Comparison of ENCODE assay signal across 8 mouse cellular contexts in the genomic region with DNA sequence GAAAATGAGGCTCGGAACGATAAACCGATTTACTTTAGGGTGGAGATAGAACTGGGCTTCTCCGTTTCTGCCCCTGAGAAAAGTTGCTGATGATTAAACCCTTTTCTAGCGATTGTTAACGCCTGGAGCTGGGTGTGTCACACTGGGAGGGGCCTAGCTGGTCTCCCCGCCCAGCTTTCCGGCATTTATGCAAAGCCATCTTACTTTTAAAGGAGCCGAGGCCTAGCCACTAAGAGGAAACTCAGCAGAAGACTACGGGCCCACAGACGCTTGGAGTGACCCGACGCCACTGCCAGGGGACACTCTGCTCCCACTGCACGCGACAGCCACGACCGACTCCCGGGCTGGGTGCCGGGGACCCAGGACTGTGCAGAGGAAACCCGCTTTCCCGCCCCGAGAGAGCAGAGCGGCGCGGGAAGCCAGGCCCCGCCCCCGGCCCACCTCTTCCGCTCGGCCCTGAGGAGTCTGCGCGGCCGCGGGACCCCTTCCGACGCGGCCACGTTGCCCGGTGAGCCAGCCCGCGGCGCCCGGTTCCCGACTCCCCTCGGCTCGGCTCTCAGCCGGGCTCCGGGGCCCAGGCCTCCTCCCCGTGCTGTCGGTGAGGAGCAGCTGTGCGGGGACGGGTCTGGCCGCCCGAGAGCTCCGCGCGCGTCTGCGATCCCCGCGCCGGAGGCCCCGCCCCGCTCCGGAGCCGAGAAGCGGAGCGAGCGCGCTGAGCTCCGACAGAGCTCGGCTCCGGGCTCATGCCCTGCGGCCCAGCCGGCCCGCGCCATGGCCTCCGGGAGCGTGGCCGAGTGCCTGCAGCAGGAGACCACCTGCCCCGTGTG. TPM values are rescaled to one million over a fixed set of nuclear protein-coding genes. Genes with fewer than 3 reads are reported as not detected.
DNase-seq lines count a peak whose midpoint lies in the region; ATAC-seq and TF ChIP-seq lines count a peak whose summit lies in the region.

No protein-coding gene starts in this region.

- WGBS in forebrain, embryonic 10.5 days: 0% methylated on average over 80 of the region's 80 CpGs
- under 1% methylated on average over 80 of the region's 80 CpGs for WGBS in heart, embryonic 16.5 days
- WGBS in liver, embryonic 16.5 days (ENCODE audit: insufficient replicate concordance): 0% methylated on average over 77 of the region's 80 CpGs
- WGBS in neural tube, embryonic 12.5 days: under 1% methylated on average over 79 of the region's 80 CpGs

- peak; percentile 92 for TF ChIP-seq POLR2A in CH12.LX (IDR thresholded peaks at IDR 0.05; ENCODE audit: low read depth, low read length)

- H3K4me3 ChIP-seq in CH12.LX (replicated peaks in 1 of 3; ENCODE audit: low read depth in 2 of 3, low read length in 2 of 3, poor library complexity in 1 of 3): peak overlapping the region; percentile 86 to 100 (median 99)
- H3K4me3 ChIP-seq in forebrain, embryonic 10.5 days: peak overlapping the region; percentile 98
- H3K4me3 ChIP-seq in heart, embryonic 16.5 days (ENCODE audit: low read length): peak overlapping the region; percentile 84
- peak overlapping the region; percentile 85 for H3K4me3 ChIP-seq in liver, embryonic 16.5 days (ENCODE audit: low read depth, low read length)
- H3K4me3 ChIP-seq in neural tube, embryonic 12.5 days: peak overlapping the region; percentile 95

- no peak for TF ChIP-seq RAD21 in CH12.LX (IDR thresholded peaks at IDR 0.05; ENCODE audit: low read depth, low read length)

- H3K4me1 ChIP-seq in CH12.LX (ENCODE audit: control insufficient read depth in 1 of 2, insufficient read depth in 2 of 2): peaks cover 7 to 46% of the 10 kb centered on the region in 2 experiments
- peaks cover 45% of the 10 kb centered on the region for H3K4me1 ChIP-seq in forebrain, embryonic 10.5 days
- H3K4me1 ChIP-seq in heart, embryonic 16.5 days (ENCODE audit: control insufficient read depth, insufficient read depth, low read length): peaks cover 22% of the 10 kb centered on the region
- peaks cover 28% of the 10 kb centered on the region for H3K4me1 ChIP-seq in liver, embryonic 16.5 days (ENCODE audit: control insufficient read depth, low read depth, low read length)
- H3K4me1 ChIP-seq in neural tube, embryonic 12.5 days: peaks cover 29% of the 10 kb centered on the region

- peak overlapping the region; percentile 81 for H3K9ac ChIP-seq in CH12.LX (ENCODE audit: insufficient read depth, low read depth)
- H3K9ac ChIP-seq in heart, embryonic 16.5 days (ENCODE audit: low read length): peak overlapping the region; percentile 93
- H3K9ac ChIP-seq in liver, embryonic 16.5 days (ENCODE audit: low read depth, low read length): peak overlapping the region; percentile 89
- peak overlapping the region; percentile 83 for H3K9ac ChIP-seq in neural tube, embryonic 12.5 days

- peak; percentile 95 for ATAC-seq in heart, embryonic 16.5 days (replicated peaks; ENCODE audit: extremely low read depth, insufficient read depth, low FRiP score)
- ATAC-seq in liver, embryonic 16.5 days (ENCODE audit: low read depth): peak; percentile 90
- peak; percentile 97 for ATAC-seq in neural tube, embryonic 12.5 days (ENCODE audit: low FRiP score, low read depth)

- no peak for TF ChIP-seq CTCF in CH12.LX (conservative IDR thresholded peaks at IDR 0.05 in 1 of 2, IDR thresholded peaks at IDR 0.05 in 1 of 2; ENCODE audit: low read depth in 2 of 2, low read length in 2 of 2)

- dilution Hi-C loops in CH12.LX (cut with MboI; ENCODE audit: extremely low pct_ligation_motif_present, extremely low pct_unique_long_range_greater_than_20kb, low sequenced_read_pairs): no loop called here

- H3K79me2 ChIP-seq in CH12.LX (replicated peaks; ENCODE audit: control insufficient read depth, extremely low read depth, insufficient read depth, poor library complexity, severe bottlenecking): peaks cover 39% of the 10 kb centered on the region

- peak; percentile 92 for DNase-seq in CH12.LX (ENCODE audit: extremely low read depth)
- peak; percentile 87 for DNase-seq in c-Kit-positive CD71-negative TER-119-negative erythroid progenitor cells, embryonic 14.5 days (ENCODE audit: low read depth)
- peak; percentile 90 for DNase-seq in forebrain, embryonic 10.5 days (ENCODE audit: extremely low spot score, low spot score)
- DNase-seq in kidney, postnatal 36 days: peak; percentile 92 to 93
- DNase-seq in telencephalon, adult 2 months (ENCODE audit: low read depth, low spot score): peak; percentile 91

- H3K4me2 ChIP-seq in CH12.LX (ENCODE audit: insufficient read depth, low read depth, poor library complexity, severe bottlenecking): peak overlapping the region; percentile 98; the same call in 1 of the 2 replicates
- H3K4me2 ChIP-seq in heart, embryonic 16.5 days (ENCODE audit: low read depth, low read length): peak overlapping the region; percentile 92
- H3K4me2 ChIP-seq in liver, embryonic 16.5 days (ENCODE audit: low read depth, low read length): peak overlapping the region; percentile 93
- peak overlapping the region; percentile 68 for H3K4me2 ChIP-seq in neural tube, embryonic 12.5 days (replicated peaks)

- peak overlapping the region; percentile 89 for H3K27ac ChIP-seq in CH12.LX (ENCODE audit: insufficient read depth, low read depth)
- H3K27ac ChIP-seq in forebrain, embryonic 10.5 days: peak overlapping the region; percentile 98
- H3K27ac ChIP-seq in heart, embryonic 16.5 days (ENCODE audit: low read length): peak overlapping the region; percentile 93
- peak overlapping the region; percentile 96 for H3K27ac ChIP-seq in liver, embryonic 16.5 days (ENCODE audit: low read length)
- peak overlapping the region; percentile 87 for H3K27ac ChIP-seq in neural tube, embryonic 12.5 days

- no peak for TF ChIP-seq EP300 in CH12.LX (IDR thresholded peaks at IDR 0.05; ENCODE audit: low read length)

- H3K9me3 ChIP-seq in CH12.LX (replicated peaks; ENCODE audit: low read length): no peaks in the 10 kb centered on the region
- H3K9me3 ChIP-seq in forebrain, embryonic 10.5 days: no peaks in the 10 kb centered on the region
- H3K9me3 ChIP-seq in heart, embryonic 16.5 days (replicated peaks; ENCODE audit: control insufficient read depth, low read length): no peaks in the 10 kb centered on the region
- H3K9me3 ChIP-seq in liver, embryonic 16.5 days (replicated peaks; ENCODE audit: control insufficient read depth, low read length): no peaks in the 10 kb centered on the region
- no peaks in the 10 kb centered on the region for H3K9me3 ChIP-seq in neural tube, embryonic 12.5 days

- in situ Hi-C loops in CH12.LX (cut with MboI; ENCODE audit: low pct_ligation_motif_present, low pct_unique_long_range_greater_than_20kb, low sequenced_read_pairs): loop anchor here (5.0 to 10.0 kb wide), 2 partner anchors 42 to 845 kb away; no protein-coding TSS in a partner anchor

- peaks cover 3% of the 10 kb centered on the region for H3K27me3 ChIP-seq in CH12.LX (replicated peaks)
- peaks cover 8% of the 10 kb centered on the region; the same call in 1 of the 2 replicates for H3K27me3 ChIP-seq in forebrain, embryonic 10.5 days (ENCODE audit: poor library complexity, severe bottlenecking)
- no peaks in the 10 kb centered on the region for H3K27me3 ChIP-seq in heart, embryonic 16.5 days (ENCODE audit: control insufficient read depth, insufficient read depth, low read length)
- no peaks in the 10 kb centered on the region for H3K27me3 ChIP-seq in liver, embryonic 16.5 days (ENCODE audit: control insufficient read depth, insufficient read depth, low read depth, low read length)
- no peaks in the 10 kb centered on the region for H3K27me3 ChIP-seq in neural tube, embryonic 12.5 days (replicated peaks)

- H3K36me3 ChIP-seq in CH12.LX (replicated peaks in 1 of 2; ENCODE audit: control insufficient read depth in 1 of 2, insufficient read depth in 1 of 2, low read length in 1 of 2): peaks cover 17 to 33% of the 10 kb centered on the region in 2 experiments
- peaks cover 34% of the 10 kb centered on the region for H3K36me3 ChIP-seq in forebrain, embryonic 10.5 days (replicated peaks)
- H3K36me3 ChIP-seq in heart, embryonic 16.5 days (ENCODE audit: control insufficient read depth, insufficient read depth): peaks cover 18% of the 10 kb centered on the region
- H3K36me3 ChIP-seq in liver, embryonic 16.5 days (ENCODE audit: control insufficient read depth, insufficient read depth): peaks cover 24% of the 10 kb centered on the region
- H3K36me3 ChIP-seq in neural tube, embryonic 12.5 days: peaks cover 30% of the 10 kb centered on the region

TF ChIP-seq in CH12.LX, 34 proteins besides CTCF, POLR2A, EP300 and RAD21 (continues in another document):
- TF ChIP-seq ETS1 (conservative IDR thresholded peaks at IDR 0.05; ENCODE audit: low read depth, low read length) (no peak), JUND (conservative IDR thresholded peaks at IDR 0.05; ENCODE audit: low read depth, low read length) (no peak), CHD1 (IDR thresholded peaks at IDR 0.05; ENCODE audit: low read depth, low read length) (no peak)

RNA-seq across cellular contexts. Expression of a gene that starts 0.7 kb away (rescaled TPM):
- 146 and 176 TPM in 2 replicates for total RNA-seq in CH12.LX (2012; rRNA removed)
- total RNA-seq in CH12.LX (2014; rRNA removed): 134 and 141 TPM in 2 replicates
- 185 and 198 TPM in 2 replicates for polyA plus RNA-seq in CH12.LX (2012; ENCODE audit: insufficient read length, low read depth)
- 169 and 173 TPM in 2 replicates for polyA plus RNA-seq in forebrain, embryonic 10.5 days (2016; fragmentation: Nextera tagmentation; extraction: Ambion mirVana)
- polyA plus RNA-seq in heart, embryonic 16.5 days (2015; fragmentation: Nextera tagmentation; extraction: Ambion mirVana): 72.4 and 72.8 TPM in 2 replicates
- polyA plus RNA-seq in liver, embryonic 16.5 days (2015; fragmentation: Nextera tagmentation; extraction: Ambion mirVana): 41.3 and 42.7 TPM in 2 replicates
- 124 and 125 TPM in 2 replicates for polyA plus RNA-seq in neural tube, embryonic 12.5 days (2016; fragmentation: Nextera tagmentation; extraction: Ambion mirVana)

RNA-seq across cellular contexts. Expression of a gene that starts 34.3 kb away (rescaled TPM):
- not detected in 2 replicates for total RNA-seq in CH12.LX (2012; rRNA removed)
- total RNA-seq in CH12.LX (2014; rRNA removed): not detected in 2 replicates
- not detected in 2 replicates for polyA plus RNA-seq in CH12.LX (2012; ENCODE audit: insufficient read length, low read depth)
- polyA plus RNA-seq in forebrain, embryonic 10.5 days (2016; fragmentation: Nextera tagmentation; extraction: Ambion mirVana): not detected in 2 replicates
- polyA plus RNA-seq in heart, embryonic 16.5 days (2015; fragmentation: Nextera tagmentation; extraction: Ambion mirVana): not detected in 2 replicates
- polyA plus RNA-seq in liver, embryonic 16.5 days (2015; fragmentation: Nextera tagmentation; extraction: Ambion mirVana): not detected in 2 replicates
- not detected in 2 replicates for polyA plus RNA-seq in neural tube, embryonic 12.5 days (2016; fragmentation: Nextera tagmentation; extraction: Ambion mirVana)

RNA-seq across cellular contexts. Expression of a gene that starts 50.5 kb away (rescaled TPM):
- total RNA-seq in CH12.LX (2012; rRNA removed) (not detected in 2 replicates), CH12.LX (2014; rRNA removed) (not detected in 2 replicates)
- not detected in 2 replicates for polyA plus RNA-seq in CH12.LX (2012; ENCODE audit: insufficient read length, low read depth)
- polyA plus RNA-seq in forebrain, embryonic 10.5 days (2016; fragmentation: Nextera tagmentation; extraction: Ambion mirVana): not detected in 2 replicates
- not detected in 2 replicates for polyA plus RNA-seq in heart, embryonic 16.5 days (2015; fragmentation: Nextera tagmentation; extraction: Ambion mirVana)
- polyA plus RNA-seq in liver, embryonic 16.5 days (2015; fragmentation: Nextera tagmentation; extraction: Ambion mirVana): not detected in 2 replicates
- not detected in 2 replicates for polyA plus RNA-seq in neural tube, embryonic 12.5 days (2016; fragmentation: Nextera tagmentation; extraction: Ambion mirVana)

Comparison
In these comparisons a context has a peak if more than half of its experiments do, and no peak if none do; other contexts are left out.
1. Peak in every context shown above with its lines: DNase-seq, ATAC-seq, H3K4me3 ChIP-seq and H3K27ac ChIP-seq.